In genomic region chr11:60935975-60936373, GRCm38 (mm10) we compare ENCODE assay signal across 1 mouse cellular context.
TF ChIP-seq lines count a peak whose summit lies in the region.

No protein-coding gene starts in this region.

TF ChIP-seq in CH12.LX, 34 proteins besides CTCF, POLR2A, EP300 and RAD21:
- TF ChIP-seq ELF1 (IDR thresholded peaks at IDR 0.05; ENCODE audit: low read depth, low read length): peak; percentile 56; the same call in 1 of the 2 replicates
- TF ChIP-seq CHD1 (IDR thresholded peaks at IDR 0.05; ENCODE audit: low read depth, low read length): peak; percentile 44; the same call in 1 of the 2 replicates
- TF ChIP-seq USF1 (IDR thresholded peaks at IDR 0.05; ENCODE audit: low read depth, low read length): no peak
- no peak for TF ChIP-seq USF2 (conservative IDR thresholded peaks at IDR 0.05; ENCODE audit: low read depth, low read length)
- no peak for TF ChIP-seq POLR2AphosphoS2 (IDR thresholded peaks at IDR 0.05; ENCODE audit: low read depth, low read length)
- TF ChIP-seq JUND (conservative IDR thresholded peaks at IDR 0.05; ENCODE audit: low read depth, low read length): no peak
- TF ChIP-seq MEF2A (IDR thresholded peaks at IDR 0.05; ENCODE audit: borderline replicate concordance, low read depth, low read length): 0 out of 2 replicates have a peak, but pooled peaks have one; percentile 11
- no peak for TF ChIP-seq TBP (conservative IDR thresholded peaks at IDR 0.05; ENCODE audit: low read depth, low read length)
- TF ChIP-seq IRF4 (IDR thresholded peaks at IDR 0.05; ENCODE audit: low read depth, low read length): 0 out of 2 replicates have a peak, but pooled peaks have one; percentile 8
- 0 out of 2 replicates have a peak, but pooled peaks have one; percentile 17 for TF ChIP-seq MYC (IDR thresholded peaks at IDR 0.05; ENCODE audit: low read depth, low read length)
- TF ChIP-seq ZMIZ1 (IDR thresholded peaks at IDR 0.05; ENCODE audit: low read depth, low read length): 0 out of 2 replicates have a peak, but pooled peaks have one; percentile 25
- TF ChIP-seq CHD2 (IDR thresholded peaks at IDR 0.05; ENCODE audit: low read length): peak; percentile 30; the same call in 1 of the 2 replicates
- TF ChIP-seq UBTF (IDR thresholded peaks at IDR 0.05; ENCODE audit: low read depth, low read length): no peak
